Comparison of ENCODE assay signal across 9 mouse cellular contexts in the genomic region with DNA sequence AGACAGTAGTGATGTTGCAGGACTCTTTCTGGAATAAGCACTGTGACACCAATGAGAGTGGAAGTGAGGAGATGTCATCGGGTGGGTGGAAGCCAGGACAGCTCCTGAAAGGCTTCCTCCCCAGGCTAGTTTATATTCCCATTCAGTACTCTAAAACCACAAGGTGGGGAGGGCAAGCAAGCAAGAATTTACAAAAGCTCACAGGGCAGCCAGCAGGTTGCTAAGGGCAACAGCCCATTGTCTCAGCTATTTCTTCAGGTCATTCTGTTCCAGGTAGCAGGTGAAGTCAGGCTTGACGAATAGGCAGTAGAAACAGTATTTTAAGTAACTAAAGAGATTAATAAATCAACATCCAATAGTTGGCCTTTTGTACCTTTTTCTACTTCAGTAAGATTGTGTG.
"Had no signal": no experiment of that assay in that cellular context is flagged by ENCODE, and none has a peak within 500 bp of the region (broad histone marks: within the 10 kb centered on the region; RNA-seq: fewer than 3 reads in every experiment).

No protein-coding gene starts in this region.

- DNase-seq: kidney, postnatal 4 days; left cerebral cortex, postnatal 4 days; liver, postnatal 0 days; lung, embryonic 14.5 days; lung, postnatal 10 days; lung, postnatal 4 days; thymus, adult 2 months; thymus, postnatal 14 days; thymus, postnatal 4 days had no signal
